In genomic region chr12:73345157-73345556, GRCm38 (mm10) we compare ENCODE assay signal across 29 mouse cellular contexts. TPM values are rescaled to one million over a fixed set of nuclear protein-coding genes. Genes with fewer than 3 reads are reported as not detected.
DNase-seq lines count a peak whose midpoint lies in the region; ATAC-seq lines count a peak whose summit lies in the region.
"Had no signal": no experiment of that assay in that cellular context is flagged by ENCODE, and none has a peak within 500 bp of the region (broad histone marks: within the 10 kb centered on the region; RNA-seq: fewer than 3 reads in every experiment).

No protein-coding gene starts in this region.

- H3K9ac ChIP-seq in hindbrain, embryonic 16.5 days (ENCODE audit: low read depth, low read length) = no peak overlapping the region
- H3K9ac ChIP-seq: hindbrain, embryonic 13.5 days; limb, embryonic 12.5 days; liver, embryonic 15.5 days; lung, embryonic 14.5 days; midbrain, embryonic 13.5 days; neural tube, embryonic 13.5 days had no signal

- no peak overlapping the region for H3K27ac ChIP-seq in hindbrain, embryonic 16.5 days (ENCODE audit: low read depth, low read length)
- H3K27ac ChIP-seq: hindbrain, embryonic 13.5 days; layer of hippocampus, adult 2 months; left cerebral cortex, adult 2 months; limb, embryonic 12.5 days; liver, embryonic 15.5 days; macrophage; midbrain, embryonic 13.5 days; neural tube, embryonic 13.5 days; stomach, postnatal 0 days had no signal

- no peaks in the 10 kb centered on the region for H3K4me1 ChIP-seq in hindbrain, embryonic 16.5 days (ENCODE audit: control insufficient read depth, insufficient read depth, low read depth, low read length)
- H3K4me1 ChIP-seq: liver, embryonic 15.5 days had no signal

- no peak overlapping the region for H3K4me3 ChIP-seq in hindbrain, embryonic 16.5 days (ENCODE audit: low read length)
- H3K4me3 ChIP-seq: hindbrain, embryonic 13.5 days; layer of hippocampus, adult 2 months; left cerebral cortex, adult 2 months; limb, embryonic 12.5 days; liver, embryonic 15.5 days; midbrain, embryonic 13.5 days; neural tube, embryonic 13.5 days had no signal

- no peak overlapping the region for H3K4me2 ChIP-seq in hindbrain, embryonic 16.5 days (ENCODE audit: low read length)
- H3K4me2 ChIP-seq: hindbrain, embryonic 13.5 days; limb, embryonic 12.5 days; liver, embryonic 15.5 days; lung, embryonic 14.5 days; midbrain, embryonic 13.5 days; neural tube, embryonic 13.5 days had no signal

- 82% methylated on average over 12 of the region's 12 CpGs for WGBS in hindbrain, embryonic 16.5 days

- 0 out of 2 replicates have a peak, but pooled peaks cover 2% of the 10 kb centered on the region for H3K36me3 ChIP-seq in hindbrain, embryonic 16.5 days (ENCODE audit: control insufficient read depth, insufficient read depth, low read length)
- H3K36me3 ChIP-seq: liver, embryonic 15.5 days had no signal

- no peaks in the 10 kb centered on the region for H3K9me3 ChIP-seq in hindbrain, embryonic 16.5 days (ENCODE audit: control insufficient read depth, low read length)
- H3K9me3 ChIP-seq: hindbrain, embryonic 13.5 days; limb, embryonic 12.5 days; liver, embryonic 15.5 days; midbrain, embryonic 13.5 days; neural tube, embryonic 13.5 days had no signal

- 0 out of 2 replicates have a peak, but pooled peaks have one; percentile 27 for ATAC-seq in common myeloid progenitor, adult 5-6 weeks (replicated peaks; ENCODE audit: low read depth, poor library complexity, severe bottlenecking)
- ATAC-seq in hindbrain, embryonic 16.5 days = no peak
- ATAC-seq: forebrain, embryonic 16.5 days; intestine, postnatal 0 days; midbrain, embryonic 13.5 days; Patski had no signal

- H3K27me3 ChIP-seq in hindbrain, embryonic 16.5 days (replicated peaks; ENCODE audit: control insufficient read depth, insufficient read depth, low read length) = no peaks in the 10 kb centered on the region
- H3K27me3 ChIP-seq: hindbrain, embryonic 13.5 days; liver, embryonic 15.5 days; midbrain, embryonic 13.5 days; neural tube, embryonic 13.5 days; Patski had no signal

- DNase-seq in embryo, embryonic 10 days (ENCODE audit: low spot score) = peak; percentile 38
- no peak for DNase-seq in embryo, embryonic 11 days
- peak; percentile 29 to 46 for DNase-seq in heart, adult 9 months (ENCODE audit: low spot score in 2 of 2)
- DNase-seq in heart, adult 8-10 months (ENCODE audit: low spot score) = no peak
- DNase-seq in kidney, postnatal 36 days = peak; percentile 38 to 40
- no peak for DNase-seq in kidney, adult 18-20 months
- DNase-seq: cerebellum, adult 8-10 months; cerebellum, postnatal 25 days; gastrocnemius, postnatal 10 days; heart, postnatal 4 days; kidney, postnatal 14 days; lung, embryonic 14.5 days; right cerebral cortex, postnatal 4 days; thymus, adult 2 months; thymus, postnatal 4 days had no signal

RNA-seq across cellular contexts. Expression of gene Slc38a6, which starts 58.6 kb away (rescaled TPM):
- total RNA-seq in heart, adult 8-10 months (2022) = 1 to 10 TPM; 3.2 to 5.8 (median 4.5) TPM
- 3.6 and 6.0 TPM in 2 replicates for total RNA-seq in common myeloid progenitor, adult 5-6 weeks (2017)
- 8.5 and 11.1 TPM in 2 replicates for polyA plus RNA-seq in hindbrain, embryonic 16.5 days (2015; fragmentation: Nextera tagmentation; extraction: Ambion mirVana)

RNA-seq across cellular contexts. Expression of gene Trmt5, which starts 58.6 kb away (rescaled TPM):
- total RNA-seq in heart, adult 8-10 months (2022) = 10 to 100 TPM; 39.5 to 63.8 (median 49.1) TPM
- 26.2 and 37.5 TPM in 2 replicates for total RNA-seq in common myeloid progenitor, adult 5-6 weeks (2017)
- polyA plus RNA-seq in hindbrain, embryonic 16.5 days (2015; fragmentation: Nextera tagmentation; extraction: Ambion mirVana) = 14.1 and 14.9 TPM in 2 replicates

Comparison
In these comparisons a context has a peak if more than half of its experiments do, and no peak if none do; other contexts are left out.
1. DNase-seq: peak in embryo, embryonic 10 days (single experiment), heart, adult 9 months (2 of 2) and kidney, postnatal 36 days (2 of 2); none in embryo, embryonic 11 days (single experiment), heart, adult 8-10 months (single experiment) and kidney, adult 18-20 months (single experiment).